Mouse (Mus musculus) midbrain, embryonic 15.5 days (tissue): ENCODE data around the gene Hcfc2. TPM values are rescaled to one million over a fixed set of nuclear protein-coding genes. Genes with fewer than 3 reads are reported as not detected.
A peak's percentile ranks its signal among the peaks of the same experiment; 100 is the strongest.

Source experiments
- ATAC-seq: fragments of 200-750 bp; cut with Nextera tagmentation; replicated peaks from 2 replicates; pipeline ENCODE4 v1.8.0; 2017; ENCODE audit warnings: moderate TSS enrichment
- H3K27ac ChIP-seq: fragments of 300-500 bp; sonication (generic); 2 replicates; pipeline ENCODE4 v1.5.1; 2015; ENCODE audit warnings: mild to moderate bottlenecking, inconsistent platforms
- H3K27me3 ChIP-seq: fragments of 300-500 bp; sonication (generic); replicated peaks from 2 replicates; pipeline ENCODE4 v1.6.1; 2015; ENCODE audit warnings: inconsistent platforms
- H3K36me3 ChIP-seq: fragments of 300-500 bp; sonication (generic); replicated peaks from 2 replicates; pipeline ENCODE4 v1.6.1; 2015; ENCODE audit warnings: inconsistent platforms
- H3K4me1 ChIP-seq: fragments of 300-500 bp; sonication (generic); 2 replicates; pipeline ENCODE4 v1.6.1; 2015; ENCODE audit warnings: inconsistent platforms
- H3K4me2 ChIP-seq: fragments of 300-500 bp; sonication (generic); 2 replicates; pipeline ENCODE4 v1.6.1; 2015; ENCODE audit warnings: inconsistent platforms, mild to moderate bottlenecking, moderate library complexity
- H3K4me3 ChIP-seq: fragments of 300-500 bp; sonication (generic); 2 replicates; pipeline ENCODE4 v1.5.1; 2015; ENCODE audit warnings: mild to moderate bottlenecking, inconsistent platforms
- H3K9ac ChIP-seq: fragments of 300-500 bp; sonication (generic); 2 replicates; pipeline ENCODE4 v1.6.1; 2015; ENCODE audit warnings: mild to moderate bottlenecking, inconsistent platforms
- H3K9me3 ChIP-seq: fragments of 300-500 bp; sonication (generic); 2 replicates; pipeline ENCODE4 v1.6.1; 2016; ENCODE audit warnings: inconsistent platforms
- WGBS: fragments of 180-500 bp; shearing (Covaris S2); methylation state at CpG from one replicate; pipeline ENCODE4 v1.1.7; 2015; ENCODE audit warnings: mixed read lengths; 5-methylcytosine and 5-hydroxymethylcytosine counted together
- polyA plus RNA-seq: library from polyadenylated mRNA; unstranded; fragments of >200 nt; fragmentation: Nextera tagmentation; extraction: Ambion mirVana; gene quantifications from 2 replicates; pipeline ENCODE4 v1.2.1, GENCODE M21; 2015

Hcfc2 gene
- polyA plus RNA-seq, result 40.5 and 45.8 TPM in 2 replicates

DNA sequence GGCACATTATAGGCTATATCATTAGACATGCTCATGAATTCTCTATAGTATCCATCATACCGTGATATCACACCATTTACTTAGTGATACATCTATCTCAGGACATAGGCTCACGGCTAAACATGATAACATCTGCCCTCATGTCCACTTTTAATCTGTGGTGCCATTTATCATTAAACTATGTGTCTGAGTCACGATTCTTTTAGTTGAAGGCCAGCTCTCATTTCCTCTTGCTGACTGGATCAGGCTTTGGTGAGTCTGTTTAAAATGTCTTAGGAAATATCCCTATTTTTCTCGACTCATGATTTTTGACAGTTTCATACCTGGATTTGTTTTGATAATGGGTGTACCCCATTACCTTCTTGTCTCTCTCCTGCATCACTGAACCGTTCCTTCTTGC is at the start of gene Hcfc2:
Gene Hcfc2 (plus strand): TSS at position 205 of the 400 bp plus-strand sequence.
- WGBS, result 87% methylated on average over 5 of the region's 5 CpGs
- no peak for ATAC-seq
- H3K4me3 ChIP-seq, result no peak within 1 kb of the TSS

DNA sequence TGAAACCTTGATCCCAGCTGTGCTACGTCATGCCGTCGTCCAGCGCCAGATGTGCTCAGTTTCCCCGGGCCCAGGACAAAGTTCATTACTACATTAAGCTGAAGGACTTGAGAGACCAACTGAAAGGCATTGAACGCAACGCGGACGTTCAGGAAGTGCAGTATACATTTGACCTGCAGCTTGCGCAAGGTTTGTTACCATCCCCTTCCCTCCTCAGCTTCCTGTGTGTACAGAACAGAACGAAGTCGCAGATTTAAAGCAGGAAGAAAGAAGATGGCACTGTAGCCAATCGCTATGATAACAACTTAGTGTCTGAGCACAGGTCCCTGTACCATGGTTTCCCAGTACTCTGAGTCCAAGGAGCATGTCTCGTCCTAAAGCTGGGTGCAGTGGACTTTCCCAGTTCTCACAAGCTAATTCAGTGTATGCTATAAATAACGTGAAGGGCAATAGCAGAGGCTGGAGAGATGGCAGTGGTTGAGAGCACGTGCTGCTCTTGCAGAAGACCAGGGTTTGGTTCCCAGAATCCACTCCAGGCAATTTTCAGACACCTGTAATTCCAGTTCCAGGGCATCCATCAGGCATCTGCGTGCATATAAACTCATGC is 48.7 kb upstream of the Hcfc2 start:
- Histone ChIP-seq H3K27ac (no peak overlapping the region), H3K9ac (no peak overlapping the region), H3K4me1 (no peaks in the 10 kb centered on the region), H3K4me3 (no peak overlapping the region), H3K27me3 (no peaks in the 10 kb centered on the region), H3K4me2 (no peak overlapping the region), H3K36me3 (peaks cover 46% of the 10 kb centered on the region), H3K9me3 (no peaks in the 10 kb centered on the region)
- no peak for ATAC-seq
- 95% methylated on average over 17 of the region's 17 CpGs for WGBS

More for the DNA sequence above, at the start of gene Hcfc2:
- Histone ChIP-seq H3K4me1 (peaks cover 16% of the 10 kb centered on the region), H3K27ac (no peak within 1 kb of the TSS), H3K36me3 (no peaks in the 10 kb centered on the region), H3K4me2 (no peak within 1 kb of the TSS), H3K9me3 (no peaks in the 10 kb centered on the region), H3K27me3 (no peaks in the 10 kb centered on the region), H3K9ac (no peak within 1 kb of the TSS)

DNA sequence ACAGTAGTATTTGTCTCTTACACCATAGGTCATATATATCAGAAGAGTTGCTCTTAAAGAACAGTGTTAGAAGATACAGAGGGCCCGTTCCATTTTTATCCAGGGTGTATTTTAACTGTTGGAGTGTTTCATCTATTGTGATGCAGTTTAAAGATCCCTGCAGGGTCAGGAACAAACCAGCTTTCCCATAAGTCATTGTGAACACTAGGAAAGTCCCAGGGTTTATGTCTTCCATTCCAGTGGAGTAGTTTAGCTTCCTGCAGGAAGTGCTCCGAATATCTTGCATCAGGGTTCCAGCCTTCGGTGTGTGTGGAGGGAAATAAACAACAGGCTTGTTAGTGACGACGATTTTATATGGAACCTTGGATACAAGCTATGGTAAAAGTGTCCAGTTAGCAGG is 44.7 kb upstream of the Hcfc2 start:
- no peak overlapping the region for H3K4me2 ChIP-seq
- peaks cover 28% of the 10 kb centered on the region for H3K36me3 ChIP-seq
- H3K9ac ChIP-seq, result no peak overlapping the region
- ATAC-seq, result no peak
- H3K9me3 ChIP-seq, result no peaks in the 10 kb centered on the region
- H3K4me1 ChIP-seq, result no peaks in the 10 kb centered on the region
- WGBS, result 94% methylated on average over 5 of the region's 5 CpGs
- no peak overlapping the region for H3K27ac ChIP-seq
- no peak overlapping the region for H3K4me3 ChIP-seq
- no peaks in the 10 kb centered on the region for H3K27me3 ChIP-seq

GRCm38 (mm10) chr10:82652625-82653024 is 43.3 kb upstream of the Hcfc2 start:
- Histone ChIP-seq H3K27ac (no peak overlapping the region), H3K36me3 (peaks cover 19% of the 10 kb centered on the region), H3K9me3 (no peaks in the 10 kb centered on the region), H3K4me1 (no peaks in the 10 kb centered on the region), H3K4me2 (no peak overlapping the region), H3K9ac (no peak overlapping the region), H3K27me3 (no peaks in the 10 kb centered on the region), H3K4me3 (no peak overlapping the region)
- no peak for ATAC-seq
- WGBS, result 75% methylated on average over 5 of the region's 5 CpGs

GRCm38 (mm10) chr10:82654581-82654980 is 41.4 kb upstream of the Hcfc2 start:
- peaks cover 16% of the 10 kb centered on the region; the same call in 1 of the 2 replicates for H3K36me3 ChIP-seq
- no peak for ATAC-seq
- no peaks in the 10 kb centered on the region for H3K9me3 ChIP-seq
- no peak overlapping the region for H3K9ac ChIP-seq
- no peaks in the 10 kb centered on the region for H3K27me3 ChIP-seq
- no peaks in the 10 kb centered on the region for H3K4me1 ChIP-seq
- no peak overlapping the region for H3K27ac ChIP-seq
- H3K4me2 ChIP-seq, result no peak overlapping the region
- no peak overlapping the region for H3K4me3 ChIP-seq
- WGBS, result 83% methylated on average over 3 of the region's 3 CpGs

- WGBS, result 87% methylated on average over 8 of the region's 8 CpGs
- Histone ChIP-seq H3K4me1 (peaks cover 5% of the 10 kb centered on the region), H3K27ac (no peak overlapping the region), H3K9ac (no peak overlapping the region), H3K36me3 (no peaks in the 10 kb centered on the region), H3K27me3 (no peaks in the 10 kb centered on the region), H3K9me3 (no peaks in the 10 kb centered on the region), H3K4me3 (no peak overlapping the region), H3K4me2 (no peak overlapping the region)
- ATAC-seq, result no peak
Observed at GRCm38 (mm10) chr10:82661820-82662219, 34.1 kb upstream of the Hcfc2 start.

DNA sequence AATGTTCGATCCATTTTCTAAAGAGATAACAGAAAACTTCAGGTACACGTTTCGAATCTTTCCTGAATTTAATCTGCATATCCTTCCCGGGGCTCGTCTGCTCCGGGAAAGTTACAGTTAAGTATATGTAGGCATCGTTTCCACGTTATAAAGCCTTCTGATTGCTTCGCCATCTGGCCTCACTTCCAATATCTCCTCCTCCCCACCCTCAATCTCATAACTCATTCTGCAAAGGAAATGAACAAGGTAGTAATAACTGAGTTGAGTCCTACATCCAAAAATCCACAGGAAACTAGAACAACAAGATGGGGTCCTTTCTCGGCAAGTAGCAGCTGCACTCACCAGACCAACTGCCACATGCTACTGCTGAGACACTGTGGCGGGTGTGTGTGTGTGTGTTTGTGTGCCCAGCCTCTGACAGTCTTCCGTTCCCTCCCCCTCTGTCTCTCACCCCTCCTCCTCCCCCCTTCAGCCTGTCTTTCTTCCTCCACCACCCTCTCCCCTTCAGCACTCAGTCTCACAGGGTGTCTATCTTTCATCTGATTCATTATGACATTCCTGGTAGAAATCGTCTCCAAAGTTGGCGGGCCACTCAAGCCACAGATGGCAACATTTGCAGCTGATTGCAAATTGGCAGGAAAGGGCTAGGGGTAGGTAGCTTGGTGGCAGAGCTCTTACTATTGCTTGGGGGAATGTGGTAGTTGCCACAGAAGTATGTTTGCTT is 33.5 kb upstream of the Hcfc2 start:
- H3K4me1 ChIP-seq, result peaks cover 6% of the 10 kb centered on the region
- no peaks in the 10 kb centered on the region for H3K27me3 ChIP-seq
- WGBS, result 84% methylated on average over 14 of the region's 14 CpGs
- ATAC-seq, result no peak
- H3K9me3 ChIP-seq, result no peaks in the 10 kb centered on the region
- H3K4me3 ChIP-seq, result no peak overlapping the region
- H3K36me3 ChIP-seq, result no peaks in the 10 kb centered on the region
- H3K9ac ChIP-seq, result no peak overlapping the region
- H3K27ac ChIP-seq, result no peak overlapping the region
- H3K4me2 ChIP-seq, result no peak overlapping the region

DNA sequence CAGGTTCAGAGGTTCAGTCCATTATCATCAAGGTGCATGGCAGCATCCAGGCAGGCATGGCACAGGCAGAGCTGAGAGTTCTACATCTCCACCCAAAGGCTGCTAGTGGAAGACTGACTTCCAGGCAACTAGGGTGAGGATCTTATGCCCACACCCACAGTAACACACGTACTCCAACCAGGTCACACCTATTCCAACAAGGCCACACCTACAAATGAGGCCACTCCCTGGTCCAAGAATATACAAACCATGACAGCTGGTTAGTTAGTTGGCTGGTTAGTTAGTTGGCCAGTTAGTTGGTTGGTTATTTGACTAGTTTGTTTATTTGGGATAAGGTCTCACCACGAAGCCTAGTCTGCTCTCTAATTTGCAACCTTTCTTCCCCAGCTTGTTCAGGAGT is 32.7 kb upstream of the Hcfc2 start:
- Histone ChIP-seq H3K36me3 (no peaks in the 10 kb centered on the region), H3K9ac (no peak overlapping the region), H3K4me2 (no peak overlapping the region), H3K27ac (no peak overlapping the region), H3K4me1 (peaks cover 6% of the 10 kb centered on the region), H3K4me3 (no peak overlapping the region), H3K27me3 (no peaks in the 10 kb centered on the region), H3K9me3 (no peaks in the 10 kb centered on the region)
- ATAC-seq, result no peak
- 83% methylated on average over 2 of the region's 2 CpGs for WGBS

DNA sequence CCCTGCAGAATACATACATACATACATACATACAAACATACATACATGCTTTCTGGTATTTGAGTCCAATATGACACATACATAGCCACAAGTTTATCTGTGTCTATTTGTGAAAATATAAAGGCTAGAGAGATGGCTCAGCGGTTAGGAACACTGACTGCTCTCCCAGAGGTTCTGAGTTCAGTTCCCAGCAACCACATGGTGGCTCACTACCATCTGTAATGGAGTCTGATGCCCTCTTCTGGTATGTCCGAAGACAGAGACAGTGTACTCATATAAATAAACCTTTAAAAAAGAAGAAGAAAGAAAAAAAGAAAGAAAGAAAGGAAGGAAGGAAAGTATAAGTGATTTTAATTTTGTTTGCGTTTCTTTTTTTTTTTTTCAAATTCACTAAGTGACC is 30.0 kb upstream of the Hcfc2 start:
- ATAC-seq, result no peak
- Histone ChIP-seq H3K4me2 (no peak overlapping the region), H3K27ac (no peak overlapping the region), H3K9me3 (no peaks in the 10 kb centered on the region), H3K4me3 (no peak overlapping the region), H3K4me1 (peaks cover 6% of the 10 kb centered on the region), H3K27me3 (no peaks in the 10 kb centered on the region), H3K36me3 (no peaks in the 10 kb centered on the region), H3K9ac (no peak overlapping the region)
- 55% methylated on average over 3 of the region's 3 CpGs for WGBS

GRCm38 (mm10) chr10:82666436-82667234 is 29.3 kb upstream of the Hcfc2 start:
- Histone ChIP-seq H3K4me3 (no peak overlapping the region), H3K36me3 (no peaks in the 10 kb centered on the region), H3K9me3 (no peaks in the 10 kb centered on the region), H3K4me2 (peak overlapping the region; percentile 39), H3K27ac (no peak overlapping the region), H3K9ac (no peak overlapping the region), H3K4me1 (peaks cover 6% of the 10 kb centered on the region), H3K27me3 (no peaks in the 10 kb centered on the region)
- WGBS, result 23% methylated on average over 22 of the region's 22 CpGs
- ATAC-seq, result peak; percentile 92

- Histone ChIP-seq H3K9ac (no peak overlapping the region), H3K9me3 (no peaks in the 10 kb centered on the region), H3K4me3 (no peak overlapping the region), H3K4me2 (no peak overlapping the region), H3K27me3 (no peaks in the 10 kb centered on the region), H3K36me3 (no peaks in the 10 kb centered on the region), H3K4me1 (peaks cover 6% of the 10 kb centered on the region), H3K27ac (no peak overlapping the region)
- 71% methylated on average over 6 of the region's 6 CpGs for WGBS
- ATAC-seq, result no peak
Observed at GRCm38 (mm10) chr10:82670205-82670604, 25.8 kb upstream of the Hcfc2 start.

DNA sequence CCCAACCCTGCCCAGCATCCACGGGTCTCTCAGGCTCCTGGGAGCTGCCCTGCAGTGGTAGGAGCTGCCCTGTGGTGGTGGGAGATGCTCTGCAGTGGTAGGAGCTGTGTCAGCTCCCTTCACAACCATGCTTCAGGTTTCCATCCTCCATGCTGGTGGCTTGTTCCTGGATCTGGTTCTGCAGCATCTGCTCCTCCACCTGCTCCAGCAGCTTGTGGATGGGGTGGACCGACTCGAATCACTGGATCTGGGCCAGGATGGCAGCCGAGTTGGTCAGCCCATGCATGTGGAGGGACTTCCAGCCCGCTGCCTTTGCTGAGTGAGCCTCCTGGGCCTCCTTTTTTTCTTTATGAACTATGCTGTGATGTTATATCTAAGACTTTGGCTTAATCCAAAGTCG is 19.0 kb upstream of the Hcfc2 start:
- H3K4me2 ChIP-seq, result no peak overlapping the region
- no peak overlapping the region for H3K9ac ChIP-seq
- no peaks in the 10 kb centered on the region for H3K36me3 ChIP-seq
- H3K9me3 ChIP-seq, result no peaks in the 10 kb centered on the region
- H3K4me3 ChIP-seq, result no peak overlapping the region
- H3K27me3 ChIP-seq, result no peaks in the 10 kb centered on the region
- no peak for ATAC-seq
- 85% methylated on average over 6 of the region's 6 CpGs for WGBS
- H3K27ac ChIP-seq, result no peak overlapping the region
- no peaks in the 10 kb centered on the region for H3K4me1 ChIP-seq
